Mouse (Mus musculus) liver (tissue): ENCODE measurements around the gene Nudt19.
"Not testable (repeated sequence)": the region's sequence is repeated elsewhere in the genome, so short reads cannot be mapped to it uniquely, and the experiment has no call there.

Experiments used
- DNase-seq: peaks from one replicate; pipeline ENCODE4 v3.0.0-alpha.2; 2020; ENCODE audit warnings: mixed read lengths

The Nudt19 gene

GRCm38 (mm10) chr7:35564872-35565271, 8.8 kb upstream of the Nudt19 start:
- DNase-seq: not testable (repeated sequence)

GRCm38 (mm10) chr7:35564067-35564865, 8.2 kb upstream of the Nudt19 start:
- no peak for DNase-seq

- DNase-seq: no peak
Observed at GRCm38 (mm10) chr7:35563071-35563470, 7.0 kb upstream of the Nudt19 start.

- DNase-seq: peak; percentile 34
Observed at GRCm38 (mm10) chr7:35559838-35560237, 3.7 kb upstream of the Nudt19 start.

GRCm38 (mm10) chr7:35558681-35559080, 2.6 kb upstream of the Nudt19 start:
- no peak for DNase-seq

- no peak for DNase-seq
Observed at GRCm38 (mm10) chr7:35557577-35557976, 1.5 kb upstream of the Nudt19 start.

- peak; percentile 85 for DNase-seq
Observed at GRCm38 (mm10) chr7:35556905-35557304, 801 bp upstream of the Nudt19 start.

- peak; percentile 93 for DNase-seq
Observed at GRCm38 (mm10) chr7:35555224-35556204, 590 bp downstream of the Nudt19 start.

- peak; percentile 63 for DNase-seq
Observed at GRCm38 (mm10) chr7:35554605-35555175, 1.4 kb downstream of the Nudt19 start.

GRCm38 (mm10) chr7:35553751-35554604, 2.1 kb downstream of the Nudt19 start:
- DNase-seq: peak; percentile 75

GRCm38 (mm10) chr7:35545881-35546280, 10.2 kb downstream of the Nudt19 start:
- DNase-seq: peak; percentile 73

GRCm38 (mm10) chr7:35537562-35537961, 18.5 kb downstream of the Nudt19 start, which contains the start of gene Tdrd12:
Tdrd12 (minus strand) TSS chr7:35537745.
- no peak for DNase-seq

GRCm38 (mm10) chr7:35535750-35536512, 20.2 kb downstream of the Nudt19 start:
- DNase-seq: no peak

- DNase-seq: not testable (repeated sequence)
Observed at GRCm38 (mm10) chr7:35530544-35530943, 25.6 kb downstream of the Nudt19 start.

GRCm38 (mm10) chr7:35530026-35530425, 26.1 kb downstream of the Nudt19 start:
- no peak for DNase-seq

GRCm38 (mm10) chr7:35526795-35527194, 29.3 kb downstream of the Nudt19 start:
- DNase-seq: no peak

GRCm38 (mm10) chr7:35501995-35502394, 54.1 kb downstream of the Nudt19 start:
- peak; percentile 8 for DNase-seq

- DNase-seq: no peak
Observed at GRCm38 (mm10) chr7:35497516-35497915, 58.6 kb downstream of the Nudt19 start.
